Mouse (Mus musculus) liver, postnatal 0 days (tissue): ENCODE measurements at regions not wholly inside any gene's neighbourhood (a gene's known extent, or its start where the extent isn't known, plus 50 kb on each side); places are given as distances from the start of the nearest gene placed in this dataset.

Experiments
- ATAC-seq: fragments of 200-750 bp; cut with Nextera tagmentation; 2 replicates; pipeline ENCODE4 v1.8.0; 2017; ENCODE audit warnings: mild to moderate bottlenecking, moderate library complexity
- DNase-seq: peaks from one replicate; pipeline ENCODE4 v3.0.0-alpha.2; 2016
- H3K27ac ChIP-seq: fragments of 300-500 bp; sonication (generic); 2 replicates; pipeline ENCODE4 v1.5.1; 2014; ENCODE audit warnings: antibody characterized with exemption, moderate library complexity, mild to moderate bottlenecking, low read depth
- H3K27me3 ChIP-seq: fragments of 300-500 bp; sonication (generic); 2 replicates; pipeline ENCODE4 v1.6.1; 2014; ENCODE audit warnings: low read length, control low read depth, mixed read lengths; ENCODE audit not compliant: insufficient read depth
- H3K36me3 ChIP-seq: fragments of 300-500 bp; sonication (generic); replicated peaks from 2 replicates; pipeline ENCODE4 v1.6.1; 2014; ENCODE audit warnings: mild to moderate bottlenecking, control low read depth, low read length, moderate library complexity, mixed read lengths; ENCODE audit not compliant: insufficient read depth
- H3K4me1 ChIP-seq: fragments of 300-500 bp; sonication (generic); 2 replicates; pipeline ENCODE4 v1.6.1; 2014; ENCODE audit warnings: antibody characterized with exemption, mild to moderate bottlenecking, control low read depth; ENCODE audit not compliant: insufficient read depth
- H3K4me2 ChIP-seq: fragments of 300-500 bp; sonication (generic); 2 replicates; pipeline ENCODE4 v1.6.1; 2014; ENCODE audit warnings: low read depth, mild to moderate bottlenecking, low read length, moderate library complexity, mixed read lengths
- H3K4me3 ChIP-seq: fragments of 300-500 bp; sonication (generic); 2 replicates; pipeline ENCODE4 v1.5.1; 2014; ENCODE audit warnings: low read depth, low read length
- H3K9ac ChIP-seq: fragments of 300-500 bp; sonication (generic); replicated peaks from 2 replicates; pipeline ENCODE4 v1.6.1; 2014; ENCODE audit warnings: mild to moderate bottlenecking, moderate library complexity
- H3K9me3 ChIP-seq: fragments of 300-500 bp; sonication (generic); 2 replicates; pipeline ENCODE4 v1.6.1; 2016; ENCODE audit warnings: mild to moderate bottlenecking, control low read depth, low read length, mixed read lengths
- CTCF ChIP-seq: sonication (generic); IDR thresholded peaks from 2 replicates; pipeline ENCODE4 v1.5.1; 2016; ENCODE audit warnings: antibody characterized with exemption, low read depth
- EP300 ChIP-seq: IDR thresholded peaks from 2 replicates; pipeline ENCODE4 v1.6.1; 2016; ENCODE audit warnings: antibody characterized with exemption, low read depth, mild to moderate bottlenecking
- WGBS: fragments of 180-500 bp; shearing (Covaris S2); extraction: QIAGEN DNeasy Blood & Tissue Kit; methylation state at CpG from one replicate; pipeline ENCODE4 v1.1.7; 2014; ENCODE audit not compliant: insufficient replicate concordance; 5-methylcytosine and 5-hydroxymethylcytosine counted together

- no peak for DNase-seq
- Histone ChIP-seq H3K4me3 (no peak overlapping the region), H3K27ac (no peak overlapping the region), H3K27me3 (no peaks in the 10 kb centered on the region), H3K4me1 (no peaks in the 10 kb centered on the region), H3K4me2 (no peak overlapping the region), H3K9ac (no peak overlapping the region), H3K36me3 (no peaks in the 10 kb centered on the region), H3K9me3 (no peaks in the 10 kb centered on the region)
- TF ChIP-seq CTCF, result no peak
- no peak for ATAC-seq
- 47% methylated on average over 9 of the region's 9 CpGs for WGBS
These were observed 184.4 kb upstream of the Rbfox1 start for GRCm38 (mm10) chr16:5700731-5701255.

- DNase-seq, result no peak
- no peak for ATAC-seq
- no peaks in the 10 kb centered on the region for H3K27me3 ChIP-seq
- no peaks in the 10 kb centered on the region for H3K4me1 ChIP-seq
- H3K36me3 ChIP-seq, result no peaks in the 10 kb centered on the region
- no peak overlapping the region for H3K4me2 ChIP-seq
- WGBS, result 80% methylated on average over 3 of the region's 3 CpGs
- H3K27ac ChIP-seq, result no peak overlapping the region
- H3K9me3 ChIP-seq, result no peaks in the 10 kb centered on the region
- no peak overlapping the region for H3K9ac ChIP-seq
- no peak for TF ChIP-seq EP300
- TF ChIP-seq CTCF, result no peak
- H3K4me3 ChIP-seq, result no peak overlapping the region
These were observed 196.8 kb upstream of the Rbfox1 start for GRCm38 (mm10) chr16:5688322-5688721.

GRCm38 (mm10) chr16:5673372-5673960 is 211.7 kb upstream of the Rbfox1 start:
- Histone ChIP-seq H3K27ac (no peak overlapping the region), H3K4me2 (no peak overlapping the region), H3K4me3 (no peak overlapping the region), H3K9ac (no peak overlapping the region), H3K9me3 (no peaks in the 10 kb centered on the region), H3K4me1 (no peaks in the 10 kb centered on the region), H3K27me3 (no peaks in the 10 kb centered on the region), H3K36me3 (no peaks in the 10 kb centered on the region)
- DNase-seq, result no peak
- WGBS, result 63% methylated on average over 6 of the region's 6 CpGs
- TF ChIP-seq CTCF (no peak), EP300 (no peak)
- no peak for ATAC-seq

DNA sequence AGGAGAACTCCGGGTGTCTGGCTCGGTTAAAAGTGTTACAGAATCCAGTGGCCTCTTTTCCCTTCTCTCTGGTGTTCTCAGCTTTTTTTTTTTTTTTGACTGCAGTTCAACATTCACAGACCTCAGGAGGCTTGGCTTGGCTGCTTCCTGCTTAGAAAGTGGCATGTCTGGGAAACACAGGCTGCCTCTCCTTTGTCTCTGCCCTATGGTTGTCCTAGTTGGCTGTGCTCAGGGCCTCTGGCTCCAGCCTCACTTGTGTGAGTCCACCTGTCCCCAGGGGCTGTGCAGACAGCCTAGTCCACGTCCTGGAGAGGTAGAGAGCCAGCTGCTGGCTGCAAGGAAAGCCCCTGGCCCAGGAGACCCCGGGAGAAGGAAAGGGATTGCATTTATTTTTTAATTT is 212.3 kb upstream of the Rbfox1 start:
- H3K27me3 ChIP-seq, result no peaks in the 10 kb centered on the region
- WGBS, result 57% methylated on average over 4 of the region's 4 CpGs
- H3K9ac ChIP-seq, result no peak overlapping the region
- no peaks in the 10 kb centered on the region for H3K4me1 ChIP-seq
- TF ChIP-seq EP300 (no peak), CTCF (no peak)
- ATAC-seq, result no peak
- no peak for DNase-seq
- no peak overlapping the region for H3K4me2 ChIP-seq
- no peaks in the 10 kb centered on the region for H3K9me3 ChIP-seq
- H3K36me3 ChIP-seq, result no peaks in the 10 kb centered on the region
- H3K27ac ChIP-seq, result no peak overlapping the region
- no peak overlapping the region for H3K4me3 ChIP-seq

GRCm38 (mm10) chr16:5668403-5668967 is 216.7 kb upstream of the Rbfox1 start:
- Histone ChIP-seq H3K4me3 (no peak overlapping the region), H3K4me2 (no peak overlapping the region), H3K9ac (no peak overlapping the region), H3K27me3 (no peaks in the 10 kb centered on the region), H3K27ac (no peak overlapping the region), H3K36me3 (no peaks in the 10 kb centered on the region), H3K4me1 (no peaks in the 10 kb centered on the region), H3K9me3 (no peaks in the 10 kb centered on the region)
- 69% methylated on average over 4 of the region's 4 CpGs for WGBS
- no peak for DNase-seq
- no peak for ATAC-seq
- TF ChIP-seq EP300 (no peak), CTCF (no peak)

- Histone ChIP-seq H3K9ac (no peak overlapping the region), H3K36me3 (no peaks in the 10 kb centered on the region), H3K4me1 (no peaks in the 10 kb centered on the region), H3K27me3 (no peaks in the 10 kb centered on the region), H3K9me3 (no peaks in the 10 kb centered on the region), H3K27ac (no peak overlapping the region), H3K4me2 (no peak overlapping the region), H3K4me3 (no peak overlapping the region)
- TF ChIP-seq EP300 (no peak), CTCF (no peak)
- ATAC-seq, result no peak
- 57% methylated on average over 5 of the region's 5 CpGs for WGBS
- DNase-seq, result no peak
These were observed 223.2 kb upstream of the Rbfox1 start for GRCm38 (mm10) chr16:5661918-5662317.

DNA sequence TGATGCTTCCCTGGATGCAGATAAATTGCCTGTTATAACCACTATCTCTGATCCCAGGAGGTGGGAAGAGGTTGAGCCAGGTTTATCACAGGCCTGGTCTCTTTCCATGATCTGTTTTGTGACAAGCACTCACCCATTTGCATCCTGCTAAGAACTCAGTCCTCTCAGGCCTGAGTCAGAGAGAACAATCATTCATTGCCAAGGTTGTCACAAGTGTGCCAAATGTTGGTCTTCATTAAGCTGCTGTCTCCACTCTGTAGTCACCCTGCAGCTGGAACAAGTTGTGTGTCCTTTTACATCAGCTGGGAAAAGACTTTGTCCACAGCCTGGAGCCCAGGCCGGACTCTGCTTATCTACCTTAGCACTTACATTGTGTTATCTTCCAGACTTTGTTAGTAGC is 233.6 kb upstream of the Rbfox1 start:
- ATAC-seq (no peak), DNase-seq (no peak)
- Histone ChIP-seq H3K4me2 (no peak overlapping the region), H3K27me3 (no peaks in the 10 kb centered on the region), H3K9ac (no peak overlapping the region), H3K27ac (no peak overlapping the region), H3K36me3 (no peaks in the 10 kb centered on the region), H3K4me1 (no peaks in the 10 kb centered on the region), H3K4me3 (no peak overlapping the region), H3K9me3 (no peaks in the 10 kb centered on the region)
- WGBS, result 46% methylated on average over 1 of the region's 1 CpGs
- no peak for TF ChIP-seq EP300
- TF ChIP-seq CTCF, result no peak
